In the genomic region with DNA sequence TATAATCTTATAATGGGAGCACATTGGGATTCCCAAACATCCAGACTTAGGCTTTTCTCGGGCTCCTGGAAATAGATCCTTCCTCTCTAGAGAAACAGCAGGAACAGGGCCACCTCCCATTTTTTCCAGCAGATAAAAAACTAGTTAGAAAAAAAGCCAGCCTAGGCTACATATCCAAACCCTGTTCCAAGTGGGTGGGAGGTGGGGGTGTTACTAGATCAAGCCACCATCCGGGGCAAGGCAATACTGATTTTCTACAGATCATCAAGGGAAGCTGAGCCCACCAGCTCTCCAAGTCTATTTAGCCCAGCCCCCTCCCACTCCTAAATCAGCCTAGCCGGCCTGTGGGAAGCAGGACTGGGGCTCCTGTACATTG, we compare ENCODE assay signal across 8 mouse cellular contexts. TPM values are rescaled to one million over a fixed set of nuclear protein-coding genes. Genes with fewer than 3 reads are reported as not detected.
DNase-seq lines count a peak whose midpoint lies in the region; ATAC-seq and TF ChIP-seq lines count a peak whose summit lies in the region.

No protein-coding gene starts in this region.

- no peaks in the 10 kb centered on the region for H3K4me1 ChIP-seq in forebrain, postnatal 0 days (ENCODE audit: insufficient read depth)
- peaks cover 14% of the 10 kb centered on the region for H3K4me1 ChIP-seq in midbrain, postnatal 0 days (ENCODE audit: insufficient read depth, low read length)

- peak overlapping the region; percentile 54 for H3K4me3 ChIP-seq in layer of hippocampus, adult 2 months
- no peak overlapping the region for H3K4me3 ChIP-seq in forebrain, postnatal 0 days (ENCODE audit: low read depth, low read length)
- no peak overlapping the region for H3K4me3 ChIP-seq in midbrain, postnatal 0 days (ENCODE audit: low read depth, low read length)

- no peak for TF ChIP-seq CTCF in layer of hippocampus, adult 2 months (conservative IDR thresholded peaks at IDR 0.05)
- no peak for TF ChIP-seq CTCF in forebrain, postnatal 0 days (IDR thresholded peaks at IDR 0.05; ENCODE audit: low read depth)
- no peak for TF ChIP-seq CTCF in midbrain, postnatal 0 days (IDR thresholded peaks at IDR 0.05)

- peak overlapping the region; percentile 87 for H3K27ac ChIP-seq in layer of hippocampus, adult 2 months
- H3K27ac ChIP-seq in forebrain, postnatal 0 days (ENCODE audit: low read depth, low read length): no peak overlapping the region
- no peak overlapping the region for H3K27ac ChIP-seq in midbrain, postnatal 0 days (ENCODE audit: low read depth, low read length)

- no peaks in the 10 kb centered on the region for H3K27me3 ChIP-seq in forebrain, postnatal 0 days (ENCODE audit: insufficient read depth, low read length)
- no peaks in the 10 kb centered on the region for H3K27me3 ChIP-seq in midbrain, postnatal 0 days (ENCODE audit: insufficient read depth, low read length)

- WGBS in forebrain, postnatal 0 days: 65% methylated on average over 3 of the region's 3 CpGs
- 61% methylated on average over 3 of the region's 3 CpGs for WGBS in midbrain, postnatal 0 days

- H3K9ac ChIP-seq in forebrain, postnatal 0 days: no peak overlapping the region
- H3K9ac ChIP-seq in midbrain, postnatal 0 days (replicated peaks; ENCODE audit: low read length, poor library complexity, severe bottlenecking): no peak overlapping the region

- peaks cover 18% of the 10 kb centered on the region for H3K36me3 ChIP-seq in forebrain, postnatal 0 days (ENCODE audit: insufficient read depth)
- H3K36me3 ChIP-seq in midbrain, postnatal 0 days (ENCODE audit: insufficient read depth, low read length): peaks cover 16% of the 10 kb centered on the region

- no peak for ATAC-seq in forebrain, postnatal 0 days
- ATAC-seq in midbrain, postnatal 0 days (ENCODE audit: low FRiP score): no peak

- no peaks in the 10 kb centered on the region for H3K9me3 ChIP-seq in forebrain, postnatal 0 days (ENCODE audit: low read length)
- H3K9me3 ChIP-seq in midbrain, postnatal 0 days (ENCODE audit: low read length): no peaks in the 10 kb centered on the region

- no peak for DNase-seq in layer of hippocampus, adult 2 months (ENCODE audit: low spot score in 2 of 2)
- DNase-seq in layer of hippocampus, adult 8-10 months (ENCODE audit: low spot score in 2 of 2): no peak
- no peak for DNase-seq in forebrain, postnatal 0 days
- peak; percentile 24 for DNase-seq in kidney, postnatal 14 days
- DNase-seq in midbrain, postnatal 0 days (ENCODE audit: low spot score): no peak
- DNase-seq in layer of hippocampus, postnatal 14 days (ENCODE audit: low spot score in 2 of 2): no peak
- no peak for DNase-seq in gastrocnemius, adult 18-20 months (ENCODE audit: low spot score)
- DNase-seq in thymus, postnatal 36 days: no peak

- 0 out of 2 replicates have a peak overlapping the region, but pooled peaks have one; percentile 4 for H3K4me2 ChIP-seq in forebrain, postnatal 0 days (ENCODE audit: low read depth)
- H3K4me2 ChIP-seq in midbrain, postnatal 0 days (ENCODE audit: low read depth, low read length, poor library complexity, severe bottlenecking): peak overlapping the region; percentile 18; the same call in 1 of the 2 replicates

RNA-seq across cellular contexts. Expression of gene Prkd2, which starts 2.0 kb away (rescaled TPM):
- 1 to 10 TPM; 6.5 to 7.3 TPM for total RNA-seq in layer of hippocampus, adult 2 months (2021)
- 1 to 10 TPM; 5.6 to 7.8 (median 6.6) TPM for total RNA-seq in layer of hippocampus, adult 8-10 months (2022)
- 2.9 and 3.9 TPM in 2 replicates for total RNA-seq in forebrain, postnatal 0 days (2014; rRNA removed)
- polyA plus RNA-seq in forebrain, postnatal 0 days (2015; fragmentation: Nextera tagmentation; extraction: Ambion mirVana): 2.7 and 4.0 TPM in 2 replicates
- total RNA-seq in midbrain, postnatal 0 days (2014; rRNA removed): 3.2 and 4.9 TPM in 2 replicates
- polyA plus RNA-seq in midbrain, postnatal 0 days (2015; fragmentation: Nextera tagmentation; extraction: Ambion mirVana): 3.9 TPM in 2 replicates
- 1 to 10 TPM; 6.8 to 9.1 TPM for total RNA-seq in layer of hippocampus, postnatal 14 days (2021)
- total RNA-seq in gastrocnemius, adult 18-20 months (2021): 1 to 10 TPM; 4.9 to 5.9 TPM

RNA-seq across cellular contexts. Expression of gene Fkrp, which starts 28.2 kb away (rescaled TPM):
- 10 to 100 TPM; 46.7 to 49.5 TPM for total RNA-seq in layer of hippocampus, adult 2 months (2021)
- total RNA-seq in layer of hippocampus, adult 8-10 months (2022): 10 to 100 TPM; 45.2 to 50.7 (median 45.8) TPM
- 40.0 and 54.6 TPM in 2 replicates for total RNA-seq in forebrain, postnatal 0 days (2014; rRNA removed)
- polyA plus RNA-seq in forebrain, postnatal 0 days (2015; fragmentation: Nextera tagmentation; extraction: Ambion mirVana): 31.7 and 37.8 TPM in 2 replicates
- 81.4 and 85.9 TPM in 2 replicates for total RNA-seq in midbrain, postnatal 0 days (2014; rRNA removed)
- 50.0 and 53.5 TPM in 2 replicates for polyA plus RNA-seq in midbrain, postnatal 0 days (2015; fragmentation: Nextera tagmentation; extraction: Ambion mirVana)
- 10 to 100 TPM; 45.9 to 46.2 TPM for total RNA-seq in layer of hippocampus, postnatal 14 days (2021)
- 10 to 100 TPM; 51.7 to 58.0 TPM for total RNA-seq in gastrocnemius, adult 18-20 months (2021)

RNA-seq across cellular contexts. Expression of gene Strn4, which starts 29.0 kb away (rescaled TPM):
- total RNA-seq in layer of hippocampus, adult 2 months (2021): 100 to 1,000 TPM; 286 to 314 TPM
- total RNA-seq in layer of hippocampus, adult 8-10 months (2022): 100 to 1,000 TPM; 261 to 298 (median 279) TPM
- 240 and 243 TPM in 2 replicates for total RNA-seq in forebrain, postnatal 0 days (2014; rRNA removed)
- polyA plus RNA-seq in forebrain, postnatal 0 days (2015; fragmentation: Nextera tagmentation; extraction: Ambion mirVana): 168 and 169 TPM in 2 replicates
- 252 and 291 TPM in 2 replicates for total RNA-seq in midbrain, postnatal 0 days (2014; rRNA removed)
- 156 and 165 TPM in 2 replicates for polyA plus RNA-seq in midbrain, postnatal 0 days (2015; fragmentation: Nextera tagmentation; extraction: Ambion mirVana)
- 100 to 1,000 TPM; 279 to 300 TPM for total RNA-seq in layer of hippocampus, postnatal 14 days (2021)
- 10 to 100 TPM in 1 of 2 experiments, 1 to 10 TPM in 1; 9.8 to 13.6 TPM for total RNA-seq in gastrocnemius, adult 18-20 months (2021)

RNA-seq across cellular contexts. Expression of gene Dact3, which starts 30.4 kb away (rescaled TPM):
- total RNA-seq in layer of hippocampus, adult 2 months (2021): 100 to 1,000 TPM; 154 to 156 TPM
- 100 to 1,000 TPM; 142 to 151 (median 149) TPM for total RNA-seq in layer of hippocampus, adult 8-10 months (2022)
- total RNA-seq in forebrain, postnatal 0 days (2014; rRNA removed): 69.0 and 70.3 TPM in 2 replicates
- 7.8 and 8.6 TPM in 2 replicates for polyA plus RNA-seq in forebrain, postnatal 0 days (2015; fragmentation: Nextera tagmentation; extraction: Ambion mirVana)
- total RNA-seq in midbrain, postnatal 0 days (2014; rRNA removed): 86.0 and 107 TPM in 2 replicates
- 7.5 and 7.7 TPM in 2 replicates for polyA plus RNA-seq in midbrain, postnatal 0 days (2015; fragmentation: Nextera tagmentation; extraction: Ambion mirVana)
- 100 to 1,000 TPM; 115 to 120 TPM for total RNA-seq in layer of hippocampus, postnatal 14 days (2021)
- 1 to 10 TPM in 1 of 2 experiments, under 1 TPM in 1; 0.89 to 1.6 TPM for total RNA-seq in gastrocnemius, adult 18-20 months (2021)

RNA-seq across cellular contexts. Expression of gene Gng8, which starts 46.9 kb away (rescaled TPM):
- total RNA-seq in layer of hippocampus, adult 2 months (2021): 1 to 10 TPM; 1.9 to 4.0 TPM
- 1 to 10 TPM; 1.3 to 3.4 (median 2.5) TPM for total RNA-seq in layer of hippocampus, adult 8-10 months (2022)
- not detected in 2 replicates for total RNA-seq in forebrain, postnatal 0 days (2014; rRNA removed)
- polyA plus RNA-seq in forebrain, postnatal 0 days (2015; fragmentation: Nextera tagmentation; extraction: Ambion mirVana): 9.3 and 16.4 TPM in 2 replicates
- 1.9 and 5.2 TPM in 2 replicates for total RNA-seq in midbrain, postnatal 0 days (2014; rRNA removed)
- polyA plus RNA-seq in midbrain, postnatal 0 days (2015; fragmentation: Nextera tagmentation; extraction: Ambion mirVana): 12.3 and 15.9 TPM in 2 replicates
- 1 to 10 TPM; 1.5 to 1.9 TPM for total RNA-seq in layer of hippocampus, postnatal 14 days (2021)
- total RNA-seq in gastrocnemius, adult 18-20 months (2021): under 1 TPM; 0.37 to 0.71 TPM

Comparison
In these comparisons a context has a peak if more than half of its experiments do, and no peak if none do; other contexts are left out.
1. RNA of gene Strn4, which starts 29.0 kb away (total RNA-seq): 286 to 314 TPM in layer of hippocampus, adult 2 months, 279 to 300 TPM in layer of hippocampus, postnatal 14 days, 252 to 291 TPM in midbrain, postnatal 0 days, 261 to 298 TPM in layer of hippocampus, adult 8-10 months and 240 to 243 TPM in forebrain, postnatal 0 days; 9.8 to 13.6 TPM in gastrocnemius, adult 18-20 months; every median in the first group is over 10 times any median in the second.